Mouse (Mus musculus) adrenal gland (tissue): ENCODE results near the gene Pip5k1c.

Experiments
- intact Hi-C: fragments of 180-260 bp; cut with DNase I; formaldehyde crosslinking; loops from one replicate; pipeline ENCODE4 v1.15.1; 2025
- long read RNA-seq, 2 experiments: library from polyadenylated mRNA; unstranded; transcript quantifications; one replicate each; pipeline ENCODE4 v2.0.0; 2020; ENCODE audit warnings: borderline replicate concordance in 1 of 2; ENCODE audit not compliant: insufficient replicate concordance in 1 of 2

The Pip5k1c gene
- long read RNA-seq, experiment 1, full-length matches to known transcripts, result 2 of 4 reads
- long read RNA-seq, experiment 1, partial matches to known transcripts, result 1 of 4 reads
- long read RNA-seq, experiment 1, other reads (novel, unspliced or antisense), result 1 of 4 reads
- long read RNA-seq, experiment 2, full-length matches to known transcripts, result 2 of 8 reads
- long read RNA-seq, experiment 2, partial matches to known transcripts, result 4 of 8 reads
- long read RNA-seq, experiment 2, other reads (novel, unspliced or antisense), result 2 of 8 reads

- intact Hi-C loops, result loop anchor here (5.0 kb wide), 1 partner anchor 50 kb away; the partner anchor contains the start of gene Gipc3
These were observed at the start of gene Pip5k1c for GRCm38 (mm10) chr10:81292554-81293333. Gene Pip5k1c (plus strand): TSS chr10:81292963.

GRCm38 (mm10) chr10:81244146-81244545 lies 48.6 kb upstream of the Pip5k1c start:
- intact Hi-C loops, result no loop called here

- intact Hi-C loops, result no loop called here
These were observed 48.2 kb upstream of the Pip5k1c start for GRCm38 (mm10) chr10:81244595-81244994.

- intact Hi-C loops, result no loop called here
These were observed 47.6 kb upstream of the Pip5k1c start for GRCm38 (mm10) chr10:81245166-81245565.

GRCm38 (mm10) chr10:81247804-81248203 lies 45.0 kb upstream of the Pip5k1c start:
- intact Hi-C loops, result no loop called here

GRCm38 (mm10) chr10:81249442-81249841 lies 43.3 kb upstream of the Pip5k1c start:
- intact Hi-C loops, result no loop called here

GRCm38 (mm10) chr10:81252424-81253419 lies 40.0 kb upstream of the Pip5k1c start, which contains the start of gene Matk:
Gene Matk (plus strand): TSS chr10:81252935.
- intact Hi-C loops, result loop anchor here (5.0 kb wide), 1 partner anchor 45 kb away; no protein-coding TSS in a partner anchor

- intact Hi-C loops, result loop anchor here (5.0 kb wide), 1 partner anchor 48 kb away; no protein-coding TSS in a partner anchor
These were observed 37.9 kb upstream of the Pip5k1c start for GRCm38 (mm10) chr10:81254886-81255285.

- intact Hi-C loops, result no loop called here
These were observed 35.4 kb upstream of the Pip5k1c start for GRCm38 (mm10) chr10:81257158-81258039.

- intact Hi-C loops, result no loop called here
These were observed 33.4 kb upstream of the Pip5k1c start for GRCm38 (mm10) chr10:81259225-81259884.

GRCm38 (mm10) chr10:81261025-81261424 lies 31.7 kb upstream of the Pip5k1c start:
- intact Hi-C loops, result no loop called here

- intact Hi-C loops, result no loop called here
These were observed 27.2 kb upstream of the Pip5k1c start for GRCm38 (mm10) chr10:81265540-81265939.

GRCm38 (mm10) chr10:81266211-81267105 lies 26.3 kb upstream of the Pip5k1c start, which contains the start of the genes Mrpl54 and Apba3:
Gene Mrpl54 (minus strand): TSS chr10:81266934.
Gene Apba3 (plus strand): TSS chr10:81266960.
- intact Hi-C loops, result no loop called here

- intact Hi-C loops, result no loop called here
These were observed 24.7 kb upstream of the Pip5k1c start for GRCm38 (mm10) chr10:81268056-81268455.

- intact Hi-C loops, result no loop called here
These were observed 23.9 kb upstream of the Pip5k1c start for GRCm38 (mm10) chr10:81268643-81269412.

- intact Hi-C loops, result no loop called here
These were observed 20.4 kb upstream of the Pip5k1c start for GRCm38 (mm10) chr10:81272356-81272755.

- intact Hi-C loops, result no loop called here
These were observed 18.9 kb upstream of the Pip5k1c start for GRCm38 (mm10) chr10:81273842-81274241.

GRCm38 (mm10) chr10:81277676-81278075 lies 15.1 kb upstream of the Pip5k1c start:
- intact Hi-C loops, result no loop called here
